Mouse (Mus musculus) lung, adult 2 months (tissue): ENCODE data around the gene Gm20388. TPM values are rescaled to one million over a fixed set of nuclear protein-coding genes. Genes with fewer than 3 reads are reported as not detected.
A peak's percentile ranks its signal among the peaks of the same experiment; 100 is the strongest.

Source experiments
- DNase-seq: peaks from one replicate; pipeline ENCODE4 v3.0.0; 2022
- H3K4me1 ChIP-seq: fragments of 200-500 bp; 2 replicates; pipeline ENCODE4 v1.6.1; 2011; ENCODE audit warnings: low read length; ENCODE audit not compliant: control insufficient read depth, insufficient read depth
- H3K4me3 ChIP-seq: fragments of 200-500 bp; replicated peaks from 2 replicates; pipeline ENCODE3; 2011; ENCODE audit warnings: low read depth, mild to moderate bottlenecking, control low read depth, low read length; ENCODE audit errors: extremely low read depth
- CTCF ChIP-seq: fragments of 200-500 bp; IDR thresholded peaks from 2 replicates; pipeline ENCODE4 v1.5.1; 2011; ENCODE audit warnings: mild to moderate bottlenecking, low read length, control low read depth; ENCODE audit not compliant: insufficient read depth
- POLR2A ChIP-seq: fragments of 200-500 bp; IDR thresholded peaks from 2 replicates; pipeline ENCODE4 v1.6.1; 2011; ENCODE audit warnings: low read depth, mild to moderate bottlenecking, control low read depth, low read length, borderline replicate concordance; ENCODE audit errors: extremely low read depth
- WGBS: fragments of 180-500 bp; shearing (Covaris S2); methylation state at CpG from one replicate; pipeline ENCODE4 v1.1.7; 2018; 5-methylcytosine and 5-hydroxymethylcytosine counted together
- polyA plus RNA-seq: library from polyadenylated mRNA; depleted of rRNA; stranded (reverse); fragments of >200 nt; gene quantifications from 2 replicates; pipeline ENCODE4 v1.2.3, GENCODE M21; 2012

Gene Gm20388
- polyA plus RNA-seq, 1 experiment, result 67.8 TPM

DNA sequence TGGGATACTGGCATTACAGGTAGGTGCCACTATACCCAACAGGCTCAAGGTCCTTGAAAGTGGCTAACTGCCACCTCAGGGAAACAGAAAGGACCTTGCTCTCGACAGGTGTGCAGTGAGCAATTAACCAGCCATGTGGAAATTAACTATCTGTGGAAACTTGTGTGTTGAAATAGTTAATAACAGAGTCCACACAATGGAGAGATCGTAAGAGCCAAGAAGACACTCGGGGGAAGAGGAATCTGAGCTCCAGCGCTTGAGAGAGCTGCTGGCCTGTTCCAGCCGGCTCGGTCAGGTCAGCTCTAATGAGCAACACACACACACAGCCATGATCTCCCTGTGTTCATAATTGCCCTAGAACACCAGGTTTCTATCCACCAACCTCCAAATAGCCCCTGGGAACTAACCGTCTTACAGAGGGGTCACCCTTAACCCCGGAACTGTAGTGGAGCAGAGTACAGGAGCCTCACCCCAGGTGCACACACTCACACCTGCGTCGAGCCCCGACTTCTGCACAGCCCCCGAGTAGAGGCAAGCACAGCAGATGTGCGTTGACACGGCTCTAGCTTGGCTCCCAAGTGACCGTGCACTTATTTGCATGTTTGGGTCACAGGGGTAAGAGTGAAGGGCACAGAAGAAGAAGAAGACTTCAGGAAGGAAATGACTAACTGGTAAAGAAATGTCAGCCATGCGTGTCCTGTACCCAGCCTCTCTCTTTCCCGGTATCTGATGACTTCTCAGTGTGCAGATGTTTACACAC, 814.4 kb downstream of the Gm20388 start:
- WGBS, result 46% methylated on average over 17 of the region's 17 CpGs
- DNase-seq, result no peak
- Histone ChIP-seq H3K4me3 (no peak overlapping the region), H3K4me1 (no peaks in the 10 kb centered on the region)
- TF ChIP-seq CTCF (no peak), POLR2A (no peak)

GRCm38 (mm10) chr8:120725576-120725950, 814.9 kb downstream of the Gm20388 start:
- WGBS, result 61% methylated on average over 5 of the region's 5 CpGs
- Histone ChIP-seq H3K4me1 (no peaks in the 10 kb centered on the region), H3K4me3 (no peak overlapping the region)
- TF ChIP-seq POLR2A (no peak), CTCF (no peak)
- no peak for DNase-seq

DNA sequence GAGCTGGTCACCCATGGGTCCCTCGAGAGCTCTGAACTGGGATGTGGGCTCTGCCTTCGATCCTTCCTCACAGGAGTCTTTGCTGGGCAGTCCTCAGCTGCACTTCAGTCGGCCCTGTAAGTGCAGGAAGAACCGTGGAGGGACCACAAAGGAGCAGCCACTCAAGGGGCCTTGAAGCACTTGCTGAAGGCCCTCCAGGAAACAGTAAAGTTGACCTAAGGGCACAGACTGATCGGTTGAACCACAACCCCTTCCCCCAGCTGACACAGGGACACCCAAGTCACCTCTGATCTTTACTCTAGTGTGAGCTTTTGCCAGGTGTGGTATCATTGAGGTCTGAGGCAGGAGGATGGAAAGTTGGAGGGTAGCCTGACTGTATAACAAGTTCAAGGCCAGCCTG, 815.4 kb downstream of the Gm20388 start:
- DNase-seq, result no peak
- whole genome bisulfite sequencing, result 40% methylated on average over 5 of the region's 5 CpGs
- Histone ChIP-seq H3K4me3 (no peak overlapping the region), H3K4me1 (no peaks in the 10 kb centered on the region)
- TF ChIP-seq POLR2A, result no peak
- no peak for TF ChIP-seq CTCF

- no peak for DNase-seq
- 49% methylated on average over 9 of the region's 9 CpGs for WGBS
- TF ChIP-seq CTCF, result no peak
- no peak for TF ChIP-seq POLR2A
- Histone ChIP-seq H3K4me3 (no peak overlapping the region), H3K4me1 (no peaks in the 10 kb centered on the region)
Observed at GRCm38 (mm10) chr8:120728488-120729160, 818.0 kb downstream of the Gm20388 start.

DNA sequence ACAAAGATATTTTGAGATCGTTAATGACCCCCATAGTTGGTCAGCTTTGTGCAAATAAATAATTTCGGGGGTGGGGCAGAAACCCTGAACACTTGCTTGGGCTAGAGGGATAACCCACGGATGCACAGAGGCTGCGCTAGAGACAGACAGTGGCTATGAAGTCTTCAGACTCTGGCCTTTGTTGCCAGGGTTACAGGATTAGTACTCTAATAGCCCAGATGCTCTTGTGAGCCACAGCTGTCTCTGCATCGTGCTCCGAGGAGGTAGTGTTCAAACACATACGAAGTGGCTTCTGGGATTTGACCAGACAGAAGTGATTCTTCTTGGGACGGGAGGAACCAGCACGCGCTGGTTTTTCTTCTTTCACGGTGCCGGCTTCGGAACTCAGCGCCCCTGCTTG, 820.9 kb downstream of the Gm20388 start:
- Histone ChIP-seq H3K4me1 (peaks cover 4% of the 10 kb centered on the region; the same call in 1 of the 2 replicates), H3K4me3 (no peak overlapping the region)
- TF ChIP-seq CTCF, result no peak
- no peak for TF ChIP-seq POLR2A
- no peak for DNase-seq
- WGBS, result 51% methylated on average over 14 of the region's 14 CpGs

- TF ChIP-seq CTCF, result no peak
- no peak for TF ChIP-seq POLR2A
- WGBS, result 65% methylated on average over 6 of the region's 6 CpGs
- no peak for DNase-seq
- Histone ChIP-seq H3K4me3 (no peak overlapping the region), H3K4me1 (peaks cover 4% of the 10 kb centered on the region; the same call in 1 of the 2 replicates)
Observed at GRCm38 (mm10) chr8:120732068-120732467, 821.4 kb downstream of the Gm20388 start.

- DNase-seq, result peak; percentile 86
- WGBS, result 1% methylated on average over 62 of the region's 62 CpGs
- TF ChIP-seq POLR2A, result peak; percentile 84
- no peak for TF ChIP-seq CTCF
- peak within 1 kb of the TSS; percentile 67 for H3K4me3 ChIP-seq
- H3K4me1 ChIP-seq, result peaks cover 7% of the 10 kb centered on the region
Observed at GRCm38 (mm10) chr8:120735770-120736481, 825.3 kb downstream of the Gm20388 start, which contains the start of gene Irf8. TSS of gene Irf8 (plus strand) at chr8:120736358.

- Histone ChIP-seq H3K4me1 (peaks cover 7% of the 10 kb centered on the region), H3K4me3 (peak overlapping the region; percentile 67)
- peak; percentile 52 for DNase-seq
- WGBS, result 2% methylated on average over 11 of the region's 11 CpGs
- TF ChIP-seq CTCF (no peak), POLR2A (no peak)
Observed at GRCm38 (mm10) chr8:120736486-120736885, 825.8 kb downstream of the Gm20388 start.

- WGBS, result 67% methylated on average over 7 of the region's 7 CpGs
Observed at GRCm38 (mm10) chr8:120737166-120737565, 826.5 kb downstream of the Gm20388 start.

More at GRCm38 (mm10) chr8:120737166-120737565, 826.5 kb downstream of the Gm20388 start:
- peak overlapping the region; percentile 67 for H3K4me3 ChIP-seq
- DNase-seq, result no peak
- H3K4me1 ChIP-seq, result peaks cover 7% of the 10 kb centered on the region
- TF ChIP-seq CTCF, result no peak
- 0 out of 2 replicates have a peak, but pooled peaks have one; percentile 2 for TF ChIP-seq POLR2A
